Mouse (Mus musculus) hindbrain, embryonic 12.5 days (tissue): ENCODE data around the gene Gnas. TPM values are rescaled to one million over a fixed set of nuclear protein-coding genes. Genes with fewer than 3 reads are reported as not detected.
A peak's percentile ranks its signal among the peaks of the same experiment; 100 is the strongest.

Experiments used
- microRNA counts: library from miRNA; unstranded; fragments of <30 nt; microRNA quantifications from one replicate; lab custom pipeline; 2017
- microRNA-seq: library from miRNA; unstranded; fragments of <30 nt; microRNA quantifications from one replicate; pipeline ENCODE4, GENCODE M21; 2017
- polyA plus RNA-seq: library from polyadenylated mRNA; unstranded; fragments of >200 nt; fragmentation: Nextera tagmentation; extraction: Ambion mirVana; gene quantifications from 2 replicates; pipeline ENCODE4 v1.2.1, GENCODE M21; 2016

The Gnas gene
- polyA plus RNA-seq, 1 experiment from 2014 or later: 1,701 TPM

MicroRNAs within 50 kb of the gene (microRNA counts, 519-probe panel; counts per million panel counts)
- microRNA mmu-miR-296-3p (lab: Ali Mortazavi, UCI): 470 counts per million, percentile 58 among the panel's probes with 10 or more counts
- microRNA mmu-miR-296-5p (lab: Ali Mortazavi, UCI): 4,090 counts per million, percentile 83 among the panel's probes with 10 or more counts
- microRNA mmu-miR-298 (lab: Ali Mortazavi, UCI): 1,999 counts per million, percentile 61 among the panel's probes with 10 or more counts

Small RNA genes lying within 50 kb of the gene (microRNA-seq; reads per million reads assigned to microRNA genes)
- not detected for gene Gm27591
- gene Mir296: 6,079 reads per million, percentile 90 among the genes with 10 or more reads in this experiment
- gene Mir298: 4,411 reads per million, percentile 88 among the genes with 10 or more reads in this experiment

Other genes with a start within 250 kb of the Gnas start
- 12.8 and 13.5 TPM in 2 replicates for gene Stx16, start 208.0 kb upstream of the Gnas start, polyA plus RNA-seq
- 27.0 and 29.0 TPM in 2 replicates for gene Npepl1, start 174.0 kb upstream of the Gnas start, polyA plus RNA-seq
- 13.7 and 14.5 TPM in 2 replicates for gene Gm20721, start 62.4 kb downstream of the Gnas start, polyA plus RNA-seq
- 144 and 154 TPM in 2 replicates for gene Nelfcd, start 131.5 kb downstream of the Gnas start, polyA plus RNA-seq
- 88.4 and 88.8 TPM in 2 replicates for gene Ctsz, start 154.7 kb downstream of the Gnas start, polyA plus RNA-seq
- 3.3 and 3.4 TPM in 2 replicates for gene Tubb1, start 166.4 kb downstream of the Gnas start, polyA plus RNA-seq
- 709 and 802 TPM in 2 replicates for gene Atp5e, start 179.8 kb downstream of the Gnas start, polyA plus RNA-seq
- gene Prelid3b, start 188.8 kb downstream of the Gnas start, polyA plus RNA-seq: 95.5 and 102 TPM in 2 replicates